Mouse (Mus musculus): ENCODE data around the gene Ttc9b.

DNA sequence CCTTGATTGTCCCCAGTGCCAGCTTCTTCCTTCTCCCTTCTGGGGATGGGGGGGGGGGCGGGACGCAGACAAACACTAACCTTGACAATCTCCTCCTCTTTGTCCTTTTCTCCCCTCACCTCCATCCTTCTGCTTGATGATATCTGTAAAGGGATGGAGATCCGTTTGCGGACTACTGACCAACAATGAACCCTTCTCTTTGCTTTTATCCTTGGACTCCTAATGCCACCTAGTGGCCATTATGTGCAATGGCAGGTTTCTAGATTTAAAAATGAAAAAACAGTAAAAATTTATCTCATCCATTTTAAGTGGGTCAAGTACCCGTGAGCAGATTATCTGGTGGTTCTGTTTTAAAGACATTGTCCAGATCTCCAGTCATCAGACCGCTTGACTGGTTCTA, 32.0 kb downstream of the Ttc9b start:
- TF ChIP-seq CTCF (IDR thresholded peaks at IDR 0.05; ENCODE audit: low read depth) (peak; percentile 90), EP300 (optimal IDR thresholded peaks at IDR 0.05) (no peak)

Measured in stomach, postnatal 0 days (tissue).